Mouse (Mus musculus): ENCODE measurements around the gene Hemgn. TPM values are rescaled to one million over a fixed set of nuclear protein-coding genes. Genes with fewer than 3 reads are reported as not detected.

Hemgn gene
- polyA plus RNA-seq, 1 experiment, result not detected

- H3K27me3 ChIP-seq (ENCODE audit: control insufficient read depth, insufficient read depth, insufficient read length), result peaks cover 53% of the 10 kb centered on the region
- no peaks in the 10 kb centered on the region for H3K79me2 ChIP-seq (ENCODE audit: control insufficient read depth, insufficient read depth)
- H3K4me3 ChIP-seq (ENCODE audit: insufficient read depth, poor library complexity, severe bottlenecking), result no peak overlapping the region
- TF ChIP-seq USF1 (IDR thresholded peaks at IDR 0.05; ENCODE audit: low read depth) (no peak), MAX (IDR thresholded peaks at IDR 0.05) (no peak), CEBPB (IDR thresholded peaks at IDR 0.05; ENCODE audit: low read depth) (no peak)
- H3K36me3 ChIP-seq (ENCODE audit: control insufficient read depth, insufficient read depth), result no peaks in the 10 kb centered on the region
- H3ac ChIP-seq (ENCODE audit: control insufficient read depth, insufficient read length, low read depth), result no peak overlapping the region
- H3K79me3 ChIP-seq (ENCODE audit: low read depth), result no peaks in the 10 kb centered on the region
These were observed 19.2 kb upstream of the Hemgn start for GRCm38 (mm10) chr4:46432339-46433036.

- no peaks in the 10 kb centered on the region for H3K79me3 ChIP-seq (ENCODE audit: low read depth)
These were observed 15.7 kb upstream of the Hemgn start for GRCm38 (mm10) chr4:46428903-46429499.

GRCm38 (mm10) chr4:46422625-46423024 is 9.3 kb upstream of the Hemgn start:
- no peaks in the 10 kb centered on the region for H3K79me3 ChIP-seq (ENCODE audit: low read depth)
- H3K27me3 ChIP-seq (ENCODE audit: control insufficient read depth, insufficient read depth, insufficient read length), result no peaks in the 10 kb centered on the region
- no peak overlapping the region for H3K4me3 ChIP-seq (ENCODE audit: insufficient read depth, poor library complexity, severe bottlenecking)
- no peak for TF ChIP-seq FOSL1 (IDR thresholded peaks at IDR 0.05; ENCODE audit: insufficient read depth, low read length, poor library complexity, severe bottlenecking)
- TF ChIP-seq CTCF (IDR thresholded peaks at IDR 0.05; ENCODE audit: control insufficient read depth, insufficient read depth, insufficient read length), result no peak
- TF ChIP-seq MYOD1 (IDR thresholded peaks at IDR 0.05; ENCODE audit: control insufficient read depth, insufficient read length, low read depth), result no peak
- no peak overlapping the region for H3ac ChIP-seq (ENCODE audit: control insufficient read depth, insufficient read length, low read depth)
- no peaks in the 10 kb centered on the region for H3K36me3 ChIP-seq (ENCODE audit: control insufficient read depth, insufficient read depth)
- H3K79me2 ChIP-seq (ENCODE audit: control insufficient read depth, insufficient read depth), result no peaks in the 10 kb centered on the region

More at GRCm38 (mm10) chr4:46428903-46429499, 15.7 kb upstream of the Hemgn start:
- H3K79me2 ChIP-seq (ENCODE audit: control insufficient read depth, insufficient read depth), result no peaks in the 10 kb centered on the region
- H3ac ChIP-seq (ENCODE audit: control insufficient read depth, insufficient read length, low read depth), result no peak overlapping the region
- H3K27me3 ChIP-seq (ENCODE audit: control insufficient read depth, insufficient read depth, insufficient read length), result peaks cover 37% of the 10 kb centered on the region
- H3K4me3 ChIP-seq (ENCODE audit: insufficient read depth, poor library complexity, severe bottlenecking), result no peak overlapping the region
- no peaks in the 10 kb centered on the region for H3K36me3 ChIP-seq (ENCODE audit: control insufficient read depth, insufficient read depth)
- TF ChIP-seq CTCF (IDR thresholded peaks at IDR 0.05; ENCODE audit: control insufficient read depth, insufficient read depth, insufficient read length), result no peak
- TF ChIP-seq FOSL1 (IDR thresholded peaks at IDR 0.05; ENCODE audit: insufficient read depth, low read length, poor library complexity, severe bottlenecking), result no peak
- TF ChIP-seq CEBPB (IDR thresholded peaks at IDR 0.05; ENCODE audit: low read depth), result no peak
- no peak for TF ChIP-seq USF1 (IDR thresholded peaks at IDR 0.05; ENCODE audit: low read depth)
- TF ChIP-seq MAX (IDR thresholded peaks at IDR 0.05), result no peak
- TF ChIP-seq MYOD1 (IDR thresholded peaks at IDR 0.05; ENCODE audit: control insufficient read depth, insufficient read length, low read depth), result no peak
- no peak for TF ChIP-seq MYOG (IDR thresholded peaks at IDR 0.05; ENCODE audit: control insufficient read depth, extremely low read depth, insufficient read length)

- no peaks in the 10 kb centered on the region for H3K36me3 ChIP-seq (ENCODE audit: control insufficient read depth, insufficient read depth)
- TF ChIP-seq USF1 (IDR thresholded peaks at IDR 0.05; ENCODE audit: low read depth) (no peak), CEBPB (IDR thresholded peaks at IDR 0.05; ENCODE audit: low read depth) (no peak), MAX (IDR thresholded peaks at IDR 0.05) (no peak), MYOG (IDR thresholded peaks at IDR 0.05; ENCODE audit: control insufficient read depth, extremely low read depth, insufficient read length) (no peak), FOSL1 (IDR thresholded peaks at IDR 0.05; ENCODE audit: insufficient read depth, low read length, poor library complexity, severe bottlenecking) (no peak), CTCF (IDR thresholded peaks at IDR 0.05; ENCODE audit: control insufficient read depth, insufficient read depth, insufficient read length) (no peak), MYOD1 (IDR thresholded peaks at IDR 0.05; ENCODE audit: control insufficient read depth, insufficient read length, low read depth) (no peak)
- no peak overlapping the region for H3K4me3 ChIP-seq (ENCODE audit: insufficient read depth, poor library complexity, severe bottlenecking)
- peaks cover 8% of the 10 kb centered on the region for H3K27me3 ChIP-seq (ENCODE audit: control insufficient read depth, insufficient read depth, insufficient read length)
- H3K79me2 ChIP-seq (ENCODE audit: control insufficient read depth, insufficient read depth), result no peaks in the 10 kb centered on the region
- H3ac ChIP-seq (ENCODE audit: control insufficient read depth, insufficient read length, low read depth), result no peak overlapping the region
- no peaks in the 10 kb centered on the region for H3K79me3 ChIP-seq (ENCODE audit: low read depth)
These were observed 5.5 kb upstream of the Hemgn start for GRCm38 (mm10) chr4:46418851-46419250.

- H3K79me3 ChIP-seq (ENCODE audit: low read depth), result no peaks in the 10 kb centered on the region
- H3K27me3 ChIP-seq (ENCODE audit: control insufficient read depth, insufficient read depth, insufficient read length), result peaks cover 15% of the 10 kb centered on the region
- no peak for TF ChIP-seq CEBPB (IDR thresholded peaks at IDR 0.05; ENCODE audit: low read depth)
- no peak for TF ChIP-seq USF1 (IDR thresholded peaks at IDR 0.05; ENCODE audit: low read depth)
- TF ChIP-seq MAX (IDR thresholded peaks at IDR 0.05), result no peak
- no peak for TF ChIP-seq MYOG (IDR thresholded peaks at IDR 0.05; ENCODE audit: control insufficient read depth, extremely low read depth, insufficient read length)
- no peak for TF ChIP-seq CTCF (IDR thresholded peaks at IDR 0.05; ENCODE audit: control insufficient read depth, insufficient read depth, insufficient read length)
- no peak for TF ChIP-seq FOSL1 (IDR thresholded peaks at IDR 0.05; ENCODE audit: insufficient read depth, low read length, poor library complexity, severe bottlenecking)
- no peak for TF ChIP-seq MYOD1 (IDR thresholded peaks at IDR 0.05; ENCODE audit: control insufficient read depth, insufficient read length, low read depth)
- H3K4me3 ChIP-seq (ENCODE audit: insufficient read depth, poor library complexity, severe bottlenecking), result no peak overlapping the region
- no peak overlapping the region for H3ac ChIP-seq (ENCODE audit: control insufficient read depth, insufficient read length, low read depth)
- no peaks in the 10 kb centered on the region for H3K36me3 ChIP-seq (ENCODE audit: control insufficient read depth, insufficient read depth)
- no peaks in the 10 kb centered on the region for H3K79me2 ChIP-seq (ENCODE audit: control insufficient read depth, insufficient read depth)
These were observed 4.2 kb upstream of the Hemgn start for GRCm38 (mm10) chr4:46417491-46417890.

- Histone ChIP-seq H3K79me3 (ENCODE audit: low read depth) (no peaks in the 10 kb centered on the region), H3K4me3 (ENCODE audit: insufficient read depth, poor library complexity, severe bottlenecking) (no peak overlapping the region), H3K27me3 (ENCODE audit: control insufficient read depth, insufficient read depth, insufficient read length) (peaks cover 37% of the 10 kb centered on the region), H3K79me2 (ENCODE audit: control insufficient read depth, insufficient read depth) (no peaks in the 10 kb centered on the region), H3K36me3 (ENCODE audit: control insufficient read depth, insufficient read depth) (no peaks in the 10 kb centered on the region), H3ac (ENCODE audit: control insufficient read depth, insufficient read length, low read depth) (no peak overlapping the region)
- TF ChIP-seq MYOG (IDR thresholded peaks at IDR 0.05; ENCODE audit: control insufficient read depth, extremely low read depth, insufficient read length) (no peak), MYOD1 (IDR thresholded peaks at IDR 0.05; ENCODE audit: control insufficient read depth, insufficient read length, low read depth) (no peak), USF1 (IDR thresholded peaks at IDR 0.05; ENCODE audit: low read depth) (no peak), FOSL1 (IDR thresholded peaks at IDR 0.05; ENCODE audit: insufficient read depth, low read length, poor library complexity, severe bottlenecking) (no peak), CEBPB (IDR thresholded peaks at IDR 0.05; ENCODE audit: low read depth) (no peak)
These were observed 1.2 kb downstream of the Hemgn start for GRCm38 (mm10) chr4:46412113-46412512.

Data from C2C12 (cell line).